Mouse (Mus musculus): ENCODE measurements around the gene Foxi2. TPM values are rescaled to one million over a fixed set of nuclear protein-coding genes. Genes with fewer than 3 reads are reported as not detected.

Foxi2 gene
- total RNA-seq, 2 experiments from 2014 or later = not detected

Other genes with a start within 250 kb of the Foxi2 start
- not detected for gene Nps, start 151.6 kb upstream of the Foxi2 start, total RNA-seq (2021)
- gene Clrn3, start 118.3 kb downstream of the Foxi2 start, total RNA-seq (2021) = not detected
- gene Ptpre, start 127.2 kb downstream of the Foxi2 start, total RNA-seq (2021) = 1 to 10 TPM in 1 of 2 experiments, under 1 TPM in 1; 0.84 to 1.5 TPM